Mouse (Mus musculus): ENCODE results near the gene Arap2.

DNA sequence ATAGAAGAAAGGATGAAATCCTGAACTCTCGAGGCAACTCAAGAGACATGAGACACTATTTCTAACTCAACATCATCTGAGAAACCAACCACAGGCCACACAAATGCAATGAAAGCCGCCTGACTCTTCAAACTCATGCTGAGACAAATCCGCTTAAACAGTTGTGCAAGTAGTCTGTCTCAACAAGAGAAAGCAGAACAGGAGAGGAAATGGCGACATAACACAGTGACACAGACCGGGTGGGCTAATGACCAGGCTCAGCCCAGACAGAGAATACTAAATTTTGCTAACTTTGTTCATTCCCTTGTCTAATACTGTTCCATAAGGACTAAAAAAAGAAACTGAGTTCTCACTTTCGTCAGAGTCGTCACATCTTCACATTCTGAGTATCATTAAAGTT, 88.6 kb downstream of the Arap2 start:
- no peak for TF ChIP-seq CTCF (IDR thresholded peaks at IDR 0.05; ENCODE audit: borderline replicate concordance, control insufficient read depth, extremely low read depth, insufficient read depth, low read length, poor library complexity)
- no peak for TF ChIP-seq POLR2A (IDR thresholded peaks at IDR 0.05; ENCODE audit: control insufficient read depth, extremely low read depth, insufficient read depth, low read length, poor library complexity)

Measured in thymus, adult 2 months (tissue).